Mouse (Mus musculus): ENCODE measurements around the gene Zfyve19. TPM values are rescaled to one million over a fixed set of nuclear protein-coding genes. Genes with fewer than 3 reads are reported as not detected.
A peak's percentile ranks its signal among the peaks of the same experiment; 100 is the strongest.

Gene Zfyve19
- polyA plus RNA-seq, 1 experiment from 2014 or later: 59.3 TPM

- Histone ChIP-seq H3K9me3 (no peaks in the 10 kb centered on the region), H3K4me1 (replicated peaks) (peaks cover 21% of the 10 kb centered on the region), H3K36me3 (no peaks in the 10 kb centered on the region), H3K27me3 (replicated peaks) (no peaks in the 10 kb centered on the region), H3K4me3 (replicated peaks) (no peak within 1 kb of the TSS), H3K4me2 (replicated peaks) (peak within 1 kb of the TSS; percentile 42; the same call in 1 of the 2 replicates), H3K9ac (no peak within 1 kb of the TSS), H3K27ac (peak within 1 kb of the TSS; percentile 5; the same call in 1 of the 2 replicates)
- ATAC-seq: no peak
- WGBS: 59% methylated on average over 8 of the region's 8 CpGs
Measured at GRCm38 (mm10) chr2:119173991-119174651, 34.3 kb upstream of the Zfyve19 start, which contains the start of gene Gm14137. Gene Gm14137 (plus strand): TSS chr2:119174509.

GRCm38 (mm10) chr2:119174866-119175265 lies 33.6 kb upstream of the Zfyve19 start:
- Histone ChIP-seq H3K27me3 (replicated peaks) (no peaks in the 10 kb centered on the region), H3K9me3 (no peaks in the 10 kb centered on the region), H3K36me3 (no peaks in the 10 kb centered on the region), H3K4me3 (replicated peaks) (no peak overlapping the region), H3K4me2 (replicated peaks) (no peak overlapping the region), H3K27ac (no peak overlapping the region), H3K9ac (no peak overlapping the region), H3K4me1 (replicated peaks) (peaks cover 21% of the 10 kb centered on the region)
- 67% methylated on average over 14 of the region's 14 CpGs for whole genome bisulfite sequencing
- no peak for ATAC-seq

- no peak overlapping the region for H3K4me3 ChIP-seq (replicated peaks)
- 59% methylated on average over 6 of the region's 6 CpGs for WGBS
- H3K36me3 ChIP-seq: no peaks in the 10 kb centered on the region
- no peaks in the 10 kb centered on the region for H3K9me3 ChIP-seq
- peaks cover 21% of the 10 kb centered on the region for H3K4me1 ChIP-seq (replicated peaks)
- no peak for ATAC-seq
- H3K27me3 ChIP-seq (replicated peaks): no peaks in the 10 kb centered on the region
- no peak overlapping the region for H3K4me2 ChIP-seq (replicated peaks)
- H3K9ac ChIP-seq: no peak overlapping the region
- H3K27ac ChIP-seq: no peak overlapping the region
Measured at GRCm38 (mm10) chr2:119175614-119176013, 32.8 kb upstream of the Zfyve19 start.

GRCm38 (mm10) chr2:119176761-119177160 lies 31.7 kb upstream of the Zfyve19 start:
- Histone ChIP-seq H3K27me3 (replicated peaks) (no peaks in the 10 kb centered on the region), H3K9ac (no peak overlapping the region), H3K27ac (no peak overlapping the region), H3K4me2 (replicated peaks) (no peak overlapping the region), H3K4me3 (replicated peaks) (no peak overlapping the region), H3K9me3 (no peaks in the 10 kb centered on the region), H3K36me3 (no peaks in the 10 kb centered on the region), H3K4me1 (replicated peaks) (peaks cover 21% of the 10 kb centered on the region)
- ATAC-seq: no peak
- WGBS: 47% methylated on average over 3 of the region's 3 CpGs

- no peaks in the 10 kb centered on the region for H3K9me3 ChIP-seq
- peaks cover 3% of the 10 kb centered on the region; the same call in 1 of the 2 replicates for H3K36me3 ChIP-seq
- no peak for ATAC-seq
- peaks cover 19% of the 10 kb centered on the region for H3K4me1 ChIP-seq (replicated peaks)
- H3K9ac ChIP-seq: no peak overlapping the region
- 86% methylated on average over 5 of the region's 5 CpGs for WGBS
- H3K27me3 ChIP-seq (replicated peaks): no peaks in the 10 kb centered on the region
- H3K4me3 ChIP-seq (replicated peaks): no peak overlapping the region
- no peak overlapping the region for H3K27ac ChIP-seq
- no peak overlapping the region for H3K4me2 ChIP-seq (replicated peaks)
Measured at GRCm38 (mm10) chr2:119177384-119177939, 31.0 kb upstream of the Zfyve19 start.

GRCm38 (mm10) chr2:119182914-119183313 lies 25.5 kb upstream of the Zfyve19 start:
- H3K36me3 ChIP-seq: peaks cover 14% of the 10 kb centered on the region; the same call in 1 of the 2 replicates
- H3K27me3 ChIP-seq (replicated peaks): no peaks in the 10 kb centered on the region
- no peak overlapping the region for H3K4me3 ChIP-seq (replicated peaks)
- H3K4me2 ChIP-seq (replicated peaks): no peak overlapping the region
- no peaks in the 10 kb centered on the region for H3K9me3 ChIP-seq
- no peak overlapping the region for H3K27ac ChIP-seq
- no peak overlapping the region for H3K9ac ChIP-seq
- 86% methylated on average over 7 of the region's 7 CpGs for WGBS
- no peaks in the 10 kb centered on the region for H3K4me1 ChIP-seq (replicated peaks)
- no peak for ATAC-seq

- WGBS: 7% methylated on average over 15 of the region's 15 CpGs
Measured at GRCm38 (mm10) chr2:119189029-119189710, 19.2 kb upstream of the Zfyve19 start.

GRCm38 (mm10) chr2:119190969-119191368 lies 17.4 kb upstream of the Zfyve19 start:
- no peak overlapping the region for H3K9ac ChIP-seq
- WGBS: 77% methylated on average over 5 of the region's 5 CpGs
- no peak for ATAC-seq

More at GRCm38 (mm10) chr2:119189029-119189710, 19.2 kb upstream of the Zfyve19 start:
- ATAC-seq: peak; percentile 94
- 0 out of 2 replicates have a peak, but pooled peaks cover 8% of the 10 kb centered on the region for H3K36me3 ChIP-seq
- peak overlapping the region; percentile 27; the same call in 1 of the 2 replicates for H3K9ac ChIP-seq
- H3K4me3 ChIP-seq (replicated peaks): peak overlapping the region; percentile 32
- no peaks in the 10 kb centered on the region for H3K9me3 ChIP-seq
- no peak overlapping the region for H3K27ac ChIP-seq
- peak overlapping the region; percentile 75 for H3K4me2 ChIP-seq (replicated peaks)
- no peaks in the 10 kb centered on the region for H3K27me3 ChIP-seq (replicated peaks)
- peaks cover 3% of the 10 kb centered on the region; the same call in 1 of the 2 replicates for H3K4me1 ChIP-seq (replicated peaks)

GRCm38 (mm10) chr2:119194140-119194539 lies 14.3 kb upstream of the Zfyve19 start:
- Histone ChIP-seq H3K4me2 (replicated peaks) (no peak overlapping the region), H3K9me3 (no peaks in the 10 kb centered on the region), H3K9ac (no peak overlapping the region), H3K36me3 (no peaks in the 10 kb centered on the region), H3K27ac (no peak overlapping the region), H3K4me1 (replicated peaks) (peaks cover 1% of the 10 kb centered on the region; the same call in 1 of the 2 replicates), H3K27me3 (replicated peaks) (no peaks in the 10 kb centered on the region), H3K4me3 (replicated peaks) (no peak overlapping the region)
- 87% methylated on average over 5 of the region's 5 CpGs for WGBS
- no peak for ATAC-seq

More at GRCm38 (mm10) chr2:119190969-119191368, 17.4 kb upstream of the Zfyve19 start:
- H3K27ac ChIP-seq: no peak overlapping the region
- no peak overlapping the region for H3K4me2 ChIP-seq (replicated peaks)
- H3K27me3 ChIP-seq (replicated peaks): no peaks in the 10 kb centered on the region
- H3K4me3 ChIP-seq (replicated peaks): no peak overlapping the region
- no peaks in the 10 kb centered on the region for H3K9me3 ChIP-seq
- H3K4me1 ChIP-seq (replicated peaks): peaks cover 3% of the 10 kb centered on the region; the same call in 1 of the 2 replicates
- no peaks in the 10 kb centered on the region for H3K36me3 ChIP-seq

GRCm38 (mm10) chr2:119196316-119197108 lies 11.9 kb upstream of the Zfyve19 start:
- 41% methylated on average over 4 of the region's 4 CpGs for WGBS
- Histone ChIP-seq H3K27me3 (replicated peaks) (no peaks in the 10 kb centered on the region), H3K9me3 (no peaks in the 10 kb centered on the region), H3K4me3 (replicated peaks) (no peak overlapping the region), H3K27ac (no peak overlapping the region), H3K9ac (no peak overlapping the region), H3K36me3 (no peaks in the 10 kb centered on the region), H3K4me2 (replicated peaks) (no peak overlapping the region), H3K4me1 (replicated peaks) (no peaks in the 10 kb centered on the region)
- ATAC-seq: no peak

- Histone ChIP-seq H3K27ac (no peak overlapping the region), H3K9me3 (no peaks in the 10 kb centered on the region), H3K4me3 (replicated peaks) (no peak overlapping the region), H3K9ac (no peak overlapping the region), H3K4me2 (replicated peaks) (no peak overlapping the region), H3K36me3 (no peaks in the 10 kb centered on the region), H3K27me3 (replicated peaks) (no peaks in the 10 kb centered on the region), H3K4me1 (replicated peaks) (no peaks in the 10 kb centered on the region)
- 81% methylated on average over 1 of the region's 1 CpGs for WGBS
- no peak for ATAC-seq
Measured at GRCm38 (mm10) chr2:119197493-119197892, 10.9 kb upstream of the Zfyve19 start.

- WGBS: 42% methylated on average over 1 of the region's 1 CpGs
Measured at GRCm38 (mm10) chr2:119198049-119198448, 10.4 kb upstream of the Zfyve19 start.

More at GRCm38 (mm10) chr2:119198049-119198448, 10.4 kb upstream of the Zfyve19 start:
- Histone ChIP-seq H3K4me2 (replicated peaks) (no peak overlapping the region), H3K36me3 (no peaks in the 10 kb centered on the region), H3K4me3 (replicated peaks) (no peak overlapping the region), H3K9me3 (no peaks in the 10 kb centered on the region), H3K4me1 (replicated peaks) (0 out of 2 replicates have a peak, but pooled peaks cover 3% of the 10 kb centered on the region), H3K27me3 (replicated peaks) (no peaks in the 10 kb centered on the region), H3K9ac (no peak overlapping the region), H3K27ac (no peak overlapping the region)
- ATAC-seq: no peak
